Mouse (Mus musculus): ENCODE data around the gene C2cd2.

The C2cd2 gene

GRCm38 (mm10) chr16:97941844-97942243 lies 20.6 kb downstream of the C2cd2 start:
- no peak for DNase-seq

GRCm38 (mm10) chr16:97940471-97940973 lies 21.9 kb downstream of the C2cd2 start:
- DNase-seq = no peak

DNA sequence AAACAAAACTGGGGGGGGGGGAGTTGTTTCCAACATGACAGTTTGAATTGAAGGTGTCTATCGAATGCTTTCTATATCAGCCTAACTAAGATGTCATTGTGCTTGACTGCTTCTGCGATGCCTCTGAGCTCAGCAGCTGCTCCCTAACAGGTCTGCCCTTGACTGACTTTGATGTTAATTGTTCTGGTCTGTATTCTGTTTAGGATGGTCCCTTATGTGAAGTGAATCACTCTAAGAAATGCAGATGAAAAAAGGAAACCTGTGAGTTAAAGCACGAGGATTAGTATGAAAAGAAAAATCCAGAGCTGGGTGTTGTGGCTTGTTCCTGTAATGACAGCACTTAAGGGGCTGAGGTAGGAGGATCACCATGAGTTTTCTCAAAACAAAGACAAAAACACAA lies 26.6 kb downstream of the C2cd2 start:
- DNase-seq = no peak

- DNase-seq = no peak
Observed at GRCm38 (mm10) chr16:97930231-97930630, 32.2 kb downstream of the C2cd2 start.

- no peak for DNase-seq
Observed at GRCm38 (mm10) chr16:97929520-97929919, 32.9 kb downstream of the C2cd2 start.

- DNase-seq = no peak
Observed at GRCm38 (mm10) chr16:97927331-97927938, 35.0 kb downstream of the C2cd2 start.

GRCm38 (mm10) chr16:97926381-97926780 lies 36.0 kb downstream of the C2cd2 start:
- DNase-seq = no peak

DNA sequence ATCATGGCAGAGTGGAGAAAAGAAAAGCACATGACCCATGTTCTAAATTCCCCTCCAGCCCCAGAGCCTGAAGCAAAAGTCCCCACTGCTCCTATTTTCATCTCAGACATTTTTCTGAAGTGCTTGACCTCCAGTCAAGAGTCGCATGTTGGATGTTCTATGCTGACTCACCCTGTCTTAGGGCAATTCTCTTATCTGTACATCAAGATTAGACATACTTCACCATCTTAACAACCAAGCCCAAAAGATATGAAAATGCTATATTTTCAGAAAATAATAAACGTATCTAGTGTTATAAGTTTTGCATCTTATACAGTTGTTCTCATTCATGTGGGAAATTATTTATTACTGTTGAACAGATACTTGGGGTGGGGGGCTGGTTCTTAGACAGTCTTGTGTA lies 36.6 kb downstream of the C2cd2 start:
- DNase-seq = no peak

- no peak for DNase-seq
Observed at GRCm38 (mm10) chr16:97923700-97924099, 38.7 kb downstream of the C2cd2 start.

DNA sequence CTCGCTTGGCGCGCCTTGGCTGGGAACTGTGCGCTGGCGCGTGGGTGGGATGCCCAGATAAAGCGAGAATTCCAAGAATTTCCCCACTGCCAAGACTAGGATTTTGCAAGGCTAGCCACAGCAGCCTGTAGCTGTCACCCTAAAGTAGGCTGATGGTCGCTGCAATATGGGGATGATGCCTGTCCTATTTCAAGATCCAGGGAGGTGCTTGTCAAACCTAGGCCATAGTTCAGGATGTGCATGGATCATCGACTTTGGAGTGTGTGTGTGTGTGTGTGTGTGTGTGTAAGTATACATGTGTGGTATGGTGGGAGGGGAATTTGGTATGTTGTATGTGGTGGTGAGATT lies 39.6 kb downstream of the C2cd2 start:
- no peak for DNase-seq

- DNase-seq = peak; percentile 86
Observed at GRCm38 (mm10) chr16:97921961-97922778, 40.2 kb downstream of the C2cd2 start.

GRCm38 (mm10) chr16:97920621-97921020 lies 41.8 kb downstream of the C2cd2 start:
- no peak for DNase-seq

DNA sequence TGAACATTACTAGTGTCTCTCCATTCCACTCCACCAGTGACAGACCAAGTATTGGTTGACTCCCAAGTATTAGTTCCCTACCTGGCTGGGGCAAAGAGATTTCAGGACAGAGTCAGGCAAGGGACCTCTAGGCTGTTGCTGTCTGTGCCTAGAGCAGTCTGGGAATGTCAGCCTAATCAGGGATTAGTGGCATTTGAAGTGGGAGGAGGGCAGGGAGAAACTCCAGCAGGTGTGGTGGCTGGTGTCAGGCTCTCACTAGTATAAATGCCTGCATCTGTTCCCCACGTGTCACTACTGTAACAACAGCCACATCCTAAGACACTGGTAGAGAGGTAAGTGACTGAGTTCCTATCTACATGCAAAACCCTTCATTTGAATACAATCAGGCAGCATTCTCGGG lies 42.6 kb downstream of the C2cd2 start:
- DNase-seq = no peak

GRCm38 (mm10) chr16:97912873-97913272 lies 49.5 kb downstream of the C2cd2 start:
- DNase-seq = no peak

DNA sequence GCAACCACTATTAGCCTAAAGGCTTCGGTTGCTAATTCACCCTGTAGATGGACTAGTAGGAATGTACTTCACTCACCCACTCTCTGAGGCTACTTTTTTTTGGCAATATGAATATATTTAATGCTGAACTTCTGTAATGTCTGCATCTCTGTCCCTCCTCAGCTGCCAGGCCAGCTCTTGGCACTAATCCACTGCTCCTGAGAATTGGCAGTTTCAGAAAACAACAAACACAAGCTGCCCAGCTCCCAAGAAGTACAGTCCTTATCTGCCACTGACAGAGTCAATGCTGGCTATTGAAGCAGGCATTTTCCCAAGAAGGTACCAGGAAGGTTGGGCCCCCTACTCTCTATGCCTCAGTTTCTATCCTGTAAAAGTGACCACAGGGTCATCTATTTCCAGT lies 53.0 kb downstream of the C2cd2 start:
- DNase-seq = no peak

DNA sequence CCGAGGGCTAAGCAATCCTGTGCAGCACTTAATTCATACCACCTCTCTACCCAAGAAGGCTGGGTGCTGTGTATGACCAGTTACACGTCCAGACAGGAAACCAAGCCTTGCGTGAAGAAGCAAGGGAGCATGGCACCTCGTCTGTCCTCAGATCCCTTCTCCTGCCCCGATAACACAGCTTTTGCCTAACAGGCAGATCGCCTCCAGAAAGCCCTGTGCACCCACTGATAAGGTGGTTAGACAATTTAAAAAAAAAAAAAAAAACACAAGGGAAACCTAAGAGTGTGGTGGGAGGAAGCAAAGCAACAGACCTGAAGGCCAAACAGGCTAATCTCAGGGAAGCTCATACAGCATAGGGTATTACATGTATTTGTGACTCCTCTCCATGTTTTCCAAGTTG lies 54.9 kb downstream of the C2cd2 start:
- no peak for DNase-seq

DNA sequence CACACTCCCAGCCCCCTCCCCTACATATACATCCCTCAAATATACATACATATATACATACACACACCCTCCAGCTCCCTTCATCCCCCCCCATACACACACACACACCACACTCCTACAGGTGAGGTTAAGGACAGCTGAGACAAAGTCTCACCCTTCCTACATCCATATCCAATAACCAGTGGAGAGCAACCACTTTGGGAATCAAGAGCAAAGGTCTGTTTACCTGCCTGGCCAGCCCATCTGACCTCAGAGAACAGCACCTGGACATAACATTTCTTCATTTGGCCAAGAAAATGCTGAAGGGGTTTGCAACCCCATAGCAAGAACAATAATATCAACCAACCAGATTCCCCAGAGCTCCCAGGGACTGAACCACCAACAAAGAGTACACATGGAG lies 56.1 kb downstream of the C2cd2 start:
- no peak for DNase-seq

GRCm38 (mm10) chr16:97905449-97905991 lies 56.9 kb downstream of the C2cd2 start:
- DNase-seq = no peak

DNA sequence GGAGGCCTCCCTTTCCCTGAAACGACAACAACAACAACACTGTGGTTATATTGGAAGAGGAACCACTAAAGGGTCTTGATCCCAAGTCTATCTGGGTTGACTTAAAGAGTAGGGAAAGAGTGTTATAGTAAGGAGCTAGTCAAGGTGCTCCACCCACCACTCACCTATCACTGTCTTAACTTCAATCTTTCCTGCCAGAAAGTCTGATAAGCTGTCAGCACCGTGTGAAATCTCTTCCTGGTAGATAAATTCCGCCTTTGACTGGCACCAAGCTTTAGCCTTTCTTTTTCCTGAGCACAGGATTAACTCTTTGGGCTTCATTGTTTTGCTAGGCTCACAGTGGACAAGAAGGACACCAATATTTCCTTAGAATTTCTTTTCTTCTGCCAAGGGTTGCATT lies 58.4 kb downstream of the C2cd2 start:
- no peak for DNase-seq

DNA sequence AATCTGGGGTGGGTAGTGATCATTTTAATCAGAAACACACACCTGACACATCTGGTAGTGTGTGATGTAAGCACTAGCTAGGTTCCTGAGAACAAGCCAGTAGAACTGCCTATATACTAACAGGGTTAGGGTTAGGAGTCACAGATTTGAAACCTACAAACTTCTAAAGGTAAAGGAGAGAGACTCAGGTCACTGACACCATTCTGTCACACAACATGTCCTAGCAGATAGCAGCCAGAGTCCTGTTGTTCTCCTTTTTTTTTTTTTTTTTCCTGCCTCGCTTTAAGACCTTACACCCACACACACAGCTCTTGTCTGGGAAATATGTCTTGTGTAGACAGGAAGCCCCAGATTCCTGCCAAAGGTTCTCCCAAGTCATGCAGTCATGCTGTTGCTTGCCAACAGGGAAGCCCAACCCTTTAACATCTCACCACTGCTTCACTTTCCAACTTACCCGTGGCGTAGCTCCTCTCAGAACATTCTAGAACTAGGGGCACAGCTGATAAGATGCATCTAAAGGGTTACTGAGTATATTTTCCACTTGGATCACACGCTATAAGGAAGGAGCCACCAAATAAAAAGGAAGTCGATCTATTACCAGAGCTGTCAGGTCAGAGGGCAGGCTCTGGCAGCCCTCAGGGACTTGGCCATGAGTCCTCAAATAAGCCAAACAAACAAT lies 64.9 kb downstream of the C2cd2 start:
- DNase-seq = no peak

- DNase-seq = peak; percentile 24
Observed at GRCm38 (mm10) chr16:97887762-97888161, 74.6 kb downstream of the C2cd2 start.

DNA sequence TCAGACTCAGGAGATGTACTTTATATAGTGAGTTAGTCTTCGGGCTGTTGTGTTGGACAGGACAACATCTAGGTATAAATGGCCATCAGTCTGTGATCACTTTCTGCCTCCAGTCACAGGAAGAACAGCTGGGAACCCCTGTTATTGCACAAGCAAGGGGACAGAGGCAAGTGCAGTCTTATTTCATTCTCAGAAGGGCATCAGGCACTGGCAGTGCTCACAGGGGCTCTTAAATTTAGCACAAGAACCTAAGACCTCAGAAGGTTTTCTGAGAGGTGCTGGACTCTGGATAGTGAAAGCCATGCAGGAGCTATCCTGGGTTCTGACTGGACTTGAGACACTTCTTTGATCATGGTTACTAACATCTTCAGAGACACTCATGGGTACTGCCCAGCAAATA lies 78.7 kb downstream of the C2cd2 start:
- DNase-seq = no peak

- no peak for DNase-seq
Observed at GRCm38 (mm10) chr16:97882891-97883290, 79.5 kb downstream of the C2cd2 start.

GRCm38 (mm10) chr16:97879134-97879533 lies 83.3 kb downstream of the C2cd2 start:
- no peak for DNase-seq

Measured in cerebellum, adult 11-12 months (tissue).